Mouse (Mus musculus) kidney, adult 9 months (tissue): ENCODE data around the gene 4933402E13Rik.

Experiments used
- DNase-seq: peaks from one replicate; pipeline ENCODE4 v3.0.0; 2022

The 4933402E13Rik gene

GRCm38 (mm10) chrX:62283199-62283598 lies at the start of gene 4933402E13Rik:
Gene 4933402E13Rik (plus strand): TSS chrX:62283499.
- DNase-seq, result no peak
